Mouse (Mus musculus): ENCODE measurements around the gene Rgs7. TPM values are rescaled to one million over a fixed set of nuclear protein-coding genes. Genes with fewer than 3 reads are reported as not detected.

Rgs7 gene
- total and polyA plus RNA-seq, 3 experiments = not detected

- no peak for TF ChIP-seq POLR2AphosphoS2 (IDR thresholded peaks at IDR 0.05; ENCODE audit: low read length)
- TF ChIP-seq BHLHE40 (IDR thresholded peaks at IDR 0.05; ENCODE audit: borderline replicate concordance, low read depth, low read length) = no peak
- TF ChIP-seq E2F4 (IDR thresholded peaks at IDR 0.05; ENCODE audit: borderline replicate concordance, low read depth, low read length) = no peak
- TF ChIP-seq POLR2A (IDR thresholded peaks at IDR 0.05; ENCODE audit: control insufficient read depth in 1 of 2, insufficient read depth in 1 of 2, low read depth in 1 of 2, low read length in 2 of 2, poor library complexity in 1 of 2) = no peak
- TF ChIP-seq ZMIZ1 (IDR thresholded peaks at IDR 0.05; ENCODE audit: low read depth, low read length) = no peak
- no peak for TF ChIP-seq MEF2A (IDR thresholded peaks at IDR 0.05; ENCODE audit: extremely low read depth, insufficient replicate concordance, low read depth, low read length, poor library complexity, severe bottlenecking)
- no peak for TF ChIP-seq SIN3A (IDR thresholded peaks at IDR 0.05; ENCODE audit: low read length)
- no peak for TF ChIP-seq CHD2 (IDR thresholded peaks at IDR 0.05; ENCODE audit: low read length)
- TF ChIP-seq TBP (IDR thresholded peaks at IDR 0.05; ENCODE audit: low read depth, low read length) = no peak
- TF ChIP-seq MAFK (IDR thresholded peaks at IDR 0.05; ENCODE audit: borderline replicate concordance, low read depth, low read length) = no peak
- Histone ChIP-seq H3K36me3 (ENCODE audit: control insufficient read depth in 1 of 2, insufficient read depth in 2 of 2, low read length in 2 of 2) (no peaks in the 10 kb centered on the region), H3K4me1 (ENCODE audit: control insufficient read depth in 1 of 2, insufficient read depth in 2 of 2, low read length in 2 of 2) (no peaks in the 10 kb centered on the region), H3K27ac (ENCODE audit: control insufficient read depth, low read depth, low read length) (no peak overlapping the region), H3K27me3 (ENCODE audit: control insufficient read depth in 1 of 2, insufficient read depth in 2 of 2, low read length in 2 of 2) (no peaks in the 10 kb centered on the region), H3K9ac (ENCODE audit: control insufficient read depth, low read depth, low read length, poor library complexity, severe bottlenecking) (no peak overlapping the region), H3K79me2 (ENCODE audit: control insufficient read depth, insufficient read depth, low read length, poor library complexity) (no peaks in the 10 kb centered on the region), H3K9me3 (replicated peaks; ENCODE audit: insufficient read depth, low read length) (no peaks in the 10 kb centered on the region), H3K4me3 (ENCODE audit: control insufficient read depth in 1 of 2, insufficient read depth in 1 of 2, low read depth in 2 of 2, low read length in 2 of 2) (no peak overlapping the region)
- DNase-seq (ENCODE audit: low read depth, low spot score) = no peak
Measured at GRCm38 (mm10) chr1:175207004-175207403, 285.3 kb downstream of the Rgs7 start.

GRCm38 (mm10) chr1:175205633-175206032 lies 286.7 kb downstream of the Rgs7 start:
- no peak for TF ChIP-seq POLR2A (IDR thresholded peaks at IDR 0.05; ENCODE audit: control insufficient read depth in 1 of 2, insufficient read depth in 1 of 2, low read depth in 1 of 2, low read length in 2 of 2, poor library complexity in 1 of 2)
- no peak for TF ChIP-seq ELF1 (IDR thresholded peaks at IDR 0.05; ENCODE audit: low read depth, low read length)
- TF ChIP-seq GATA1 (IDR thresholded peaks at IDR 0.05; ENCODE audit: low read depth, low read length) = no peak
- TF ChIP-seq ZC3H11A (IDR thresholded peaks at IDR 0.05; ENCODE audit: low read depth, low read length) = no peak
- TF ChIP-seq E2F4 (IDR thresholded peaks at IDR 0.05; ENCODE audit: borderline replicate concordance, low read depth, low read length) = no peak
- no peak for TF ChIP-seq TCF12 (IDR thresholded peaks at IDR 0.05; ENCODE audit: low read depth, low read length)
- no peak for TF ChIP-seq ZMIZ1 (IDR thresholded peaks at IDR 0.05; ENCODE audit: low read depth, low read length)
- no peak for TF ChIP-seq RAD21 (IDR thresholded peaks at IDR 0.05; ENCODE audit: low read depth, low read length)
- no peak for TF ChIP-seq MAZ (IDR thresholded peaks at IDR 0.05; ENCODE audit: low read depth, low read length)
- TF ChIP-seq EP300 (IDR thresholded peaks at IDR 0.05; ENCODE audit: low read depth in 1 of 2, low read length in 2 of 2) = no peak
- no peak for TF ChIP-seq POLR2AphosphoS2 (IDR thresholded peaks at IDR 0.05; ENCODE audit: low read length)
- no peak for TF ChIP-seq CHD2 (IDR thresholded peaks at IDR 0.05; ENCODE audit: low read length)
- no peak for TF ChIP-seq ETS1 (IDR thresholded peaks at IDR 0.05; ENCODE audit: low read depth, low read length)
- no peak for TF ChIP-seq USF2 (IDR thresholded peaks at IDR 0.05; ENCODE audit: borderline replicate concordance in 1 of 2, insufficient read depth in 1 of 2, low read depth in 1 of 2, low read length in 2 of 2)

More at GRCm38 (mm10) chr1:175205633-175206032, 286.7 kb downstream of the Rgs7 start:
- Histone ChIP-seq H3K4me3 (ENCODE audit: control insufficient read depth in 1 of 2, insufficient read depth in 1 of 2, low read depth in 2 of 2, low read length in 2 of 2) (no peak overlapping the region), H3K4me1 (ENCODE audit: control insufficient read depth in 1 of 2, insufficient read depth in 2 of 2, low read length in 2 of 2) (no peaks in the 10 kb centered on the region), H3K9me3 (replicated peaks; ENCODE audit: insufficient read depth, low read length) (no peaks in the 10 kb centered on the region), H3K79me2 (ENCODE audit: control insufficient read depth, insufficient read depth, low read length, poor library complexity) (no peaks in the 10 kb centered on the region), H3K9ac (ENCODE audit: control insufficient read depth, low read depth, low read length, poor library complexity, severe bottlenecking) (no peak overlapping the region), H3K36me3 (ENCODE audit: control insufficient read depth in 1 of 2, insufficient read depth in 2 of 2, low read length in 2 of 2) (no peaks in the 10 kb centered on the region), H3K27me3 (ENCODE audit: control insufficient read depth in 1 of 2, insufficient read depth in 2 of 2, low read length in 2 of 2) (no peaks in the 10 kb centered on the region), H3K27ac (ENCODE audit: control insufficient read depth, low read depth, low read length) (no peak overlapping the region)
- DNase-seq (ENCODE audit: low read depth, low spot score) = no peak

All from MEL (cell line).